Mouse (Mus musculus): ENCODE measurements around the gene Lima1. TPM values are rescaled to one million over a fixed set of nuclear protein-coding genes. Genes with fewer than 3 reads are reported as not detected.

The Lima1 gene
- total RNA-seq, 1 experiment = 69.9 TPM

DNA sequence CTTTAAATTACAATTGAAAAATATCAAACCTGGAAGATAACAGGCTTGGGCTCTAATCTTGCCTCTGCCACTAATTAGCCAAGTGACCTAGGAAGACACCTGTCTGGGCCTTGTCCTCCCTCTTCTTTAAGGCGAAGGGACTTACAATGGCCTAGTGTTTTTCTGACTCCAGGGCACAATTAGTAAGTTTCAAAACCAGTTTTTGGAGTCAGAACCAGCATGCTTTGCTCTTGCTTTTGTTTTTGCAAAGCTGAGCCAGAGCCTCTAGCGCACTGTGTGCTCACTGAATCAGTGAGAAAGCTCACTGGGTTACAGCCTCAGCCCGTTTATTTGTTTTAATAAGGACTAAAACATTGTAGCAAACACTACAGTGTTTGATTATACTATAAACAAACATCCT, 20.1 kb downstream of the Lima1 start:
- Histone ChIP-seq H3K36me3 (ENCODE audit: control insufficient read depth, insufficient read depth, low read length, poor library complexity, severe bottlenecking) (peaks cover 5% of the 10 kb centered on the region; the same call in 1 of the 2 replicates), H3K4me3 (ENCODE audit: insufficient read depth in 1 of 2, low read depth in 1 of 2, low read length in 2 of 2, poor library complexity in 1 of 2, severe bottlenecking in 1 of 2) (no peak overlapping the region), H3K9me3 (ENCODE audit: control insufficient read depth, insufficient read depth, low read depth, low read length) (no peaks in the 10 kb centered on the region), H3K9ac (ENCODE audit: insufficient read depth, low read depth, low read length, poor library complexity, severe bottlenecking) (no peak overlapping the region), H3K4me1 (ENCODE audit: control insufficient read depth in 2 of 2, insufficient read depth in 2 of 2, low read length in 2 of 2, poor library complexity in 1 of 2) (peaks cover 0 to 2% of the 10 kb centered on the region in 2 experiments; a peak in 1 of 4 replicates), H3K27ac (ENCODE audit: insufficient read depth, low read depth, low read length, poor library complexity, severe bottlenecking) (no peak overlapping the region)
- in situ Hi-C loops (cut with MboI; ENCODE audit: low sequenced_read_pairs in 2 of 2, unreplicated experiment in 2 of 2) = no loop called here
- no peak for DNase-seq (ENCODE audit: low read depth, low spot score)
- TF ChIP-seq MAFK (IDR thresholded peaks at IDR 0.05; ENCODE audit: insufficient read depth, low read depth, low read length) (no peak), ZC3H11A (IDR thresholded peaks at IDR 0.05; ENCODE audit: borderline replicate concordance, low read depth, low read length) (no peak), HCFC1 (IDR thresholded peaks at IDR 0.05; ENCODE audit: borderline replicate concordance, insufficient read depth, low read length) (no peak), CHD2 (IDR thresholded peaks at IDR 0.05; ENCODE audit: low read depth, low read length) (no peak), ZNF384 (IDR thresholded peaks at IDR 0.05; ENCODE audit: low read depth, low read length) (no peak)

GRCm38 (mm10) chr15:99852606-99853237, 22.5 kb downstream of the Lima1 start:
- in situ Hi-C loops (cut with MboI; ENCODE audit: low sequenced_read_pairs in 2 of 2, unreplicated experiment in 2 of 2) = no loop called here
- Histone ChIP-seq H3K9me3 (ENCODE audit: control insufficient read depth, insufficient read depth, low read depth, low read length) (no peaks in the 10 kb centered on the region), H3K4me1 (ENCODE audit: control insufficient read depth in 2 of 2, insufficient read depth in 2 of 2, low read length in 2 of 2, poor library complexity in 1 of 2) (peaks cover 0 to 5% of the 10 kb centered on the region in 2 experiments; a peak in 1 of 4 replicates), H3K36me3 (ENCODE audit: control insufficient read depth, insufficient read depth, low read length, poor library complexity, severe bottlenecking) (peaks cover 5% of the 10 kb centered on the region; the same call in 1 of the 2 replicates), H3K9ac (ENCODE audit: insufficient read depth, low read depth, low read length, poor library complexity, severe bottlenecking) (no peak overlapping the region), H3K27ac (ENCODE audit: insufficient read depth, low read depth, low read length, poor library complexity, severe bottlenecking) (no peak overlapping the region), H3K4me3 (ENCODE audit: insufficient read depth in 1 of 2, low read depth in 1 of 2, low read length in 2 of 2, poor library complexity in 1 of 2, severe bottlenecking in 1 of 2) (no peak overlapping the region)
- DNase-seq (ENCODE audit: low read depth, low spot score) = no peak
- TF ChIP-seq ZC3H11A (IDR thresholded peaks at IDR 0.05; ENCODE audit: borderline replicate concordance, low read depth, low read length) (no peak), MAFK (IDR thresholded peaks at IDR 0.05; ENCODE audit: insufficient read depth, low read depth, low read length) (no peak), HCFC1 (IDR thresholded peaks at IDR 0.05; ENCODE audit: borderline replicate concordance, insufficient read depth, low read length) (no peak), ZNF384 (IDR thresholded peaks at IDR 0.05; ENCODE audit: low read depth, low read length) (no peak), CHD2 (IDR thresholded peaks at IDR 0.05; ENCODE audit: low read depth, low read length) (no peak)

- no peak for DNase-seq (ENCODE audit: low read depth, low spot score)
- no peak overlapping the region for H3K4me3 ChIP-seq (ENCODE audit: insufficient read depth in 1 of 2, low read depth in 1 of 2, low read length in 2 of 2, poor library complexity in 1 of 2, severe bottlenecking in 1 of 2)
- H3K27ac ChIP-seq (ENCODE audit: insufficient read depth, low read depth, low read length, poor library complexity, severe bottlenecking) = no peak overlapping the region
- peaks cover 2 to 12% of the 10 kb centered on the region in 2 experiments; a peak in 1 of 4 replicates for H3K4me1 ChIP-seq (ENCODE audit: control insufficient read depth in 2 of 2, insufficient read depth in 2 of 2, low read length in 2 of 2, poor library complexity in 1 of 2)
- H3K36me3 ChIP-seq (ENCODE audit: control insufficient read depth, insufficient read depth, low read length, poor library complexity, severe bottlenecking) = peaks cover 7% of the 10 kb centered on the region; the same call in 1 of the 2 replicates
- no peaks in the 10 kb centered on the region for H3K9me3 ChIP-seq (ENCODE audit: control insufficient read depth, insufficient read depth, low read depth, low read length)
- TF ChIP-seq CHD2 (IDR thresholded peaks at IDR 0.05; ENCODE audit: low read depth, low read length) = no peak
- no peak for TF ChIP-seq ZNF384 (IDR thresholded peaks at IDR 0.05; ENCODE audit: low read depth, low read length)
- no peak for TF ChIP-seq MAFK (IDR thresholded peaks at IDR 0.05; ENCODE audit: insufficient read depth, low read depth, low read length)
- TF ChIP-seq HCFC1 (IDR thresholded peaks at IDR 0.05; ENCODE audit: borderline replicate concordance, insufficient read depth, low read length) = no peak
- no peak for TF ChIP-seq ZC3H11A (IDR thresholded peaks at IDR 0.05; ENCODE audit: borderline replicate concordance, low read depth, low read length)
- in situ Hi-C loops (cut with MboI; ENCODE audit: low sequenced_read_pairs in 2 of 2, unreplicated experiment in 2 of 2) = no loop called here
- no peak overlapping the region for H3K9ac ChIP-seq (ENCODE audit: insufficient read depth, low read depth, low read length, poor library complexity, severe bottlenecking)
Observed at GRCm38 (mm10) chr15:99850265-99850664, 25.0 kb downstream of the Lima1 start.

DNA sequence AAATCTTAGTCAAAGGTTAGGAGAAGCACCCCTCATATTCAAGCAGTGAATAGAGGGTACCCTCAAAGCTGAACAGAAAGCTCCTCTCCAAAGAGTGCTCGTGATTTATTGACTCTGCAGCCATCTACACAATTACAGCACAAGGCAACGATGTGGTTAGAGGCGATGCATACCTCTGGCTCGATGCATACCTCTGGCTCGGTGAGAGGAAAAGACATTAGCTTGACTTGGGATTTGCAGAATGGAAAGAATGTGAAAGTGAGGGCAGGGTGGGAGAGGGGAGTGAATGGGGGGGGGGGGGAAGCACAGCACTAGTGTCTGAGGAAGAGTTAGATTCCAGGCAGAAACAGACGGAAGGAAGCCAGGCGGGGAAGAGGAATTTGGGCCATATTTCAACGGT, 27.3 kb downstream of the Lima1 start:
- H3K9ac ChIP-seq (ENCODE audit: insufficient read depth, low read depth, low read length, poor library complexity, severe bottlenecking) = no peak overlapping the region
- H3K4me1 ChIP-seq (ENCODE audit: control insufficient read depth in 2 of 2, insufficient read depth in 2 of 2, low read length in 2 of 2, poor library complexity in 1 of 2) = peaks cover 2 to 12% of the 10 kb centered on the region in 2 experiments; a peak in 1 of 4 replicates
- no peak for DNase-seq (ENCODE audit: low read depth, low spot score)
- TF ChIP-seq ZNF384 (IDR thresholded peaks at IDR 0.05; ENCODE audit: low read depth, low read length) (no peak), MAFK (IDR thresholded peaks at IDR 0.05; ENCODE audit: insufficient read depth, low read depth, low read length) (no peak), HCFC1 (IDR thresholded peaks at IDR 0.05; ENCODE audit: borderline replicate concordance, insufficient read depth, low read length) (no peak), ZC3H11A (IDR thresholded peaks at IDR 0.05; ENCODE audit: borderline replicate concordance, low read depth, low read length) (no peak), CHD2 (IDR thresholded peaks at IDR 0.05; ENCODE audit: low read depth, low read length) (no peak)
- H3K27ac ChIP-seq (ENCODE audit: insufficient read depth, low read depth, low read length, poor library complexity, severe bottlenecking) = no peak overlapping the region
- peaks cover 12% of the 10 kb centered on the region; the same call in 1 of the 2 replicates for H3K36me3 ChIP-seq (ENCODE audit: control insufficient read depth, insufficient read depth, low read length, poor library complexity, severe bottlenecking)
- H3K4me3 ChIP-seq (ENCODE audit: insufficient read depth in 1 of 2, low read depth in 1 of 2, low read length in 2 of 2, poor library complexity in 1 of 2, severe bottlenecking in 1 of 2) = no peak overlapping the region
- H3K9me3 ChIP-seq (ENCODE audit: control insufficient read depth, insufficient read depth, low read depth, low read length) = no peaks in the 10 kb centered on the region
- in situ Hi-C loops (cut with MboI; ENCODE audit: low sequenced_read_pairs in 2 of 2, unreplicated experiment in 2 of 2) = no loop called here
